Mouse (Mus musculus) left cerebral cortex, postnatal 10 days (tissue): ENCODE measurements at regions not wholly inside any gene's neighbourhood (a gene's known extent, or its start where the extent isn't known, plus 50 kb on each side); places are given as distances from the start of the nearest gene placed in this dataset. TPM values are rescaled to one million over a fixed set of nuclear protein-coding genes. Genes with fewer than 3 reads are reported as not detected.

Experiments
- DNase-seq, 2 experiments: peaks; one replicate each; pipeline ENCODE4 v3.0.0; 2021 to 2022; ENCODE audit warnings: low spot score in 2 of 2, mixed read lengths in 1 of 2; ENCODE audit errors: extremely low spot score in 1 of 2
- intact Hi-C: fragments of 180-260 bp; cut with DNase I; formaldehyde crosslinking; loops from one replicate; pipeline ENCODE4 v1.15.1; 2025
- microRNA-seq: library from miRNA; unstranded; fragments of <30 nt; microRNA quantifications from one replicate; pipeline ENCODE4 v1.2.0, GENCODE M21; 2022

DNA sequence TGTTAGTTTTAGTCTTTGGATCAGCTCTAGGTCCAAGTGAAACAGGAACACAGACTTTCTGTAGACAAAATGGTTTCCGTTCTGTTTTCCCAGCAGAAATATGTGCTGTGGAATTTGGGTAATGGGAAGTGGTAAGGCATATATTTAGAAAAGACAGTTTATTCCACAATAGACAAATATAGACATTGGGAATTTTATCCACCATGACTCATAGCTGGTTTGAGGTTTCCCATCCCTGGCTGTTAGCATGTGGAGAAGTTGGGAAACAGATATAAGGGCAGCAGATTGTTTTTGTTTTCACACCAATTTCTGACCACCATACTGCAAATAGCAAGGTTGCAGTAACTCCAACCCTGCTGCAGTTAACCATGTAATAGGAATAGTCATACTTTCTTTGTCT lies 385.0 kb upstream of the Adam34 start:
- intact Hi-C loops = no loop called here
- DNase-seq = no peak

DNA sequence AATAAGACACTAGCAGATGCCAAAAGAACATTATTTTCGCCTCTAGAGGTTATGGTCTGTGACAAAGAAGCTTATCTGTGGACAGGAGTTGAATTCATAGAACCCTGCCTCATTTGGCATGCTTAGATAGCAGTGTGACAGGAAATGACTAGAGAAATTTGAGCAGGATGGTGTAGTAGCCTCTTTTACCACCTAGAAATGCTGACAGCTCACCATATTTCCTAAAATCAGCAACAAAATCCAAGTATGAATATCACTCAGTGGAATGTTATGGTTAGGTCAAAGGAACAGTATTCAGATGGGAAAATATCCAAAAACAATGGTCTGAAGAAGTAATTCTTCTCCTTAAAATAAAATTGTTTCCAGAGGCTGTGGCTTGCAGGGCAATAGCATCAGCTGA lies 383.6 kb upstream of the Adam34 start:
- no peak for DNase-seq
- intact Hi-C loops = no loop called here

DNA sequence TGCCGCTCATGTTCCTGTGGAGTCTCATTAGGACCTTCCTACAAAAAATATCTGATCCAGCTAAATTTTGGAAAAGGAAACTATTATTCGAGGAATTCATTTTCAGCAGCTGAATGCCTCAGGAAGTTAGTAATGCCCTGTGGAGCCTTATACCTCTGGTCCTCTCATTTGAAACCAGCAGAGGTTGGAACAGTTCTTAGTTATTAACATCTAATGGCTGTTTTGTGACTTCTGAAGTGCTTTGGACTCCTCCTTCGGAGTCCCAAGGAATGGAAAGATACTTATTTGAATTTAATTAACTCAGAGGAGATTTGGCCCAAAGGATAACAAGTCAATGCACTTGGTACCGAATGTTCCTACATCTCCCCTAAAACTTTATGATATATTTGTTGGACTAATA lies 372.2 kb upstream of the Adam34 start:
- DNase-seq = no peak
- intact Hi-C loops = no loop called here

DNA sequence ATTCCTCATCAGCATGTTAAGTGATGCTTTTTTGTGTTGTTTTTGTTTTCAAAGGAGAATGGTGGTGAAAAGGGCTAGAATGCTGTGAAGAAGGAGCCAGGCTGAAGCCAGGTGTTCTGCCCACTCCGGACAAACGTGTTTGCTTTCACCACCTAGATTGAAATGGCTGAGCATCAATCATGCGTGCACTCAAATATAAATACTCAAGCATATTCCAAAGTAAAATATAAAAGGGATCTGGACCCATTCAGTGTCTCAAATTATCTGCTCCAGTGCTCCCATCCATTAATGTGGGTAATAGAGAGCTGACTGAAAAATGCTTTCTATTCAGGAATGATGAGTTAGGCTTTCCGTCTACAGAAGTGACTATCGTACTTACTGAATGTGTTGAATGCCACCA lies 349.0 kb upstream of the Adam34 start:
- intact Hi-C loops = no loop called here
- no peak for DNase-seq

DNA sequence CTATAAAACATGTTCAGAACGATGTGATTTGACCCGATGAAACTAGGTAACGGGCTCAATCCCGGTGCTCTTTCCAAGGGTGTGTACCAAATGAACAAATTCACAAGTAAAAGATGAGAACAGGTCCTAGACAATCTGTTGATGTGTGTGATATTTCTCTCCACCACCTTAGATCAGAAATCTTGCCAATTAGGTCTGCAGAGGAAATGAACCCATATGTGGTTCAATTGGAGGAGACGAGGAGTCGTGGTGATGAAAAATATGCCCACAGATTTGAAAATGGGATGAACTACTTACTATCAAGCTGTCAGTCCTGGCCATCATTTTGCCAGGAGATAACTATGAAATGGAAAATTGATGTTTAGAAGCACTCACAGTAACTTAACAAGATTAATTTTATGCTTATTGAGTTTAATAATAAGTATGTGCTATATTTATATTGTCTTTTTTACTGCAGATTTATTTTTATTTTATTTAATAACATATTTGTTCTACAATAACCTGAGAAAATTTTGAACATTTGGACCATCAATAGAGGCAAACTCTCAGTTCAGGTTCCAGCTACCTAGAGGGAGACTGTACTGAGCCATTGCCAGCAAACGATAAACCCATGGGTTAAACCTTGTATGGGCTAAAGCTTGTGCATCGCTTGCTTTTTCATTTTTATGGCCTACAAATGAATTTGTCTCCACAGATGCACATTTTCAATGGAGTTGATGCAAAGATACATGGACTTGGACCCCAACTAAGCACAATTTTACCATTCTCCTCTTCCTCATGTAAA lies 332.9 kb upstream of the Adam34 start:
- DNase-seq = no peak
- intact Hi-C loops = no loop called here

DNA sequence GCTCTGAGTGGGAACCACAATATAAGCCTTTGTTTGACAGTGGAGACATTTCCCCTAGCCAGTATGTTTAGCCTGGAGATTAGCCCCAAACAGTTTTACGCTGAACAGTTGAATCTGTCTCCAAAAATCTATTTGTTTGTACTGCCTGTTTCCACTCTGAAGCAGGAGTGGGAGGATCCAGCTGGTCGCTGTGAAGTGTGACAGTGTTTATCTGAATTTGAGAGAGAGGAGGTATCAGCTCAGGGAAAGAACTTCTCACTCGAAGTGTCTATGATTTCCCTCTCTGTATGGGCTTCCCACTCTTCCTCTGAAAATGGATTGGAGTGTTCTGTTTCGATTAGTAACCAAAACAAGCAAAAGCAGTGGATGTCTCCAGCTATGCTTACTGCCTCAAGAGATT lies 324.4 kb upstream of the Adam34 start:
- intact Hi-C loops = no loop called here
- DNase-seq = no peak

DNA sequence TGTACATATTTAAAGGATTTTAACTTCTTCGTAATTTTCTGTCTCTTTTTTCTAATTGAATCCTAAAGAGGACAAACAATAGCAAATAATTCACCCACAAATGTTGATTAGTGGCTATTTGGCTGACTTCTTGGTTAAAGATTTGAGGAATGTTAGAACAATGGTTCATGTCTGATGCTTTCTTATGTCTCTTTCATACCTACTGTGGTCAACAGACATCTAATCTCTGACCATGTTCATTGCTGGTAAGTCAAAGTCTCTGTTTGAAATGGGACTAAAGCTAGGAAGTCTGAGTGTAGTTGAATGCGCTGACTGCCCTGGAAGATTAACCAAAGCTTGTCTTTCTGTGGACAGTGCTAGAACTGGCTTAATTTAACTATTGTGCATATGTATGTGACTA lies 321.5 kb upstream of the Adam34 start:
- no peak for DNase-seq
- intact Hi-C loops = no loop called here

DNA sequence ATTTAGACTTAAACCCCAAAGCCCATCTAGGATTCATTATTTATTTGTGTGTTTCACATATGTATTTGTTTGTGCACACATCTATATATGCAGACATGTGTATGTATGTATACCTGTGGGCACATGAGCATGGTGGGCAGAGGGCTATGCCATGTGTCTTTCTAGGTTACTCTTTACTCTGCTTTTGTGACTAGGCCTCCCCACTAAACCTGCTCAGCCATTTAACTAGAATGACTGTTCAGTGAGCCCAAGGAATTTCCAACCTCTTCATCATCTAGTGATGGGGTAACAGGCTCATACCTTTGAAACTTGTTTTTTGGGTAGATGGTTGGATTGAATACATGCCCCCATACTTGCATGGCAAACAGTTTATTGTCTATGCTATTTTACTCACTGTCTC lies 321.1 kb upstream of the Adam34 start:
- no peak for DNase-seq
- intact Hi-C loops = no loop called here

DNA sequence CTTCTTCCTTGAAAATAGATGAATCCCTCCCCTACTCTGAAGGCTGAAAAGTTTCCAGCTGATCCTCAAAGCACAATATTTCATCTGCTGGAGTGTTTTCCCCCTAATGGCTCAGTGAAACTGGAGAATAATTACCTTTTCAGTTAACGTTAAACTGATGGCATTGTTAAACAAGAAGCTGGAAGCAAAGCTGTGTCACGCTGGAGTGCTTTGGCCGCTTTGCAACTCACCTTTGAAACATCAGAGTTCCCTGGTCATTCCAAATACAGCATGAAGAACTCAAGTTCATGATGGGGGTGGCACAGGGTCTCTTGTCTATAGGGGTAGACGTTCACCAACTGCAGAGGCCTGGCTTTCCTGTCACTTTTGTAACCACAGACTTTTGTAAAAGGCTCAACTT lies 317.9 kb upstream of the Adam34 start:
- intact Hi-C loops = no loop called here
- no peak for DNase-seq

DNA sequence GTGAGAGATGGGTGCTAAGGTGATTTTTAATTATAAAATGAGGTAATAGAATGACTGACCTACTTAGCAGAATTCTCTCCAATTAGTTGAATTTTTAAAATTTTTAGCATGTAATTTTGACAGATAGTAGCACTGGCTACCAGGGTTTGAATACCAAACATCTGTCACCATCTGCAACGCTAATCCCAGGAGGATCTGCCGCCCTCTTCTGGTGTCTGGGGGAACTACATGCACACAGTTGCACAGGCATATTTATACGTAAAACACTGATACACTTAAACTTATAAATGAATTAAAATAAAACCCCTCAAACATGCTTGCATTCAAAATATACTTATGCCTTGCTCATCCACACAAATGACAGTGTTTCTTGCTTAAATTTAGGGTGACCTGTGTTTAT lies 316.1 kb upstream of the Adam34 start:
- DNase-seq = peak in 1 of 2 experiments; percentile 51
- intact Hi-C loops = no loop called here

DNA sequence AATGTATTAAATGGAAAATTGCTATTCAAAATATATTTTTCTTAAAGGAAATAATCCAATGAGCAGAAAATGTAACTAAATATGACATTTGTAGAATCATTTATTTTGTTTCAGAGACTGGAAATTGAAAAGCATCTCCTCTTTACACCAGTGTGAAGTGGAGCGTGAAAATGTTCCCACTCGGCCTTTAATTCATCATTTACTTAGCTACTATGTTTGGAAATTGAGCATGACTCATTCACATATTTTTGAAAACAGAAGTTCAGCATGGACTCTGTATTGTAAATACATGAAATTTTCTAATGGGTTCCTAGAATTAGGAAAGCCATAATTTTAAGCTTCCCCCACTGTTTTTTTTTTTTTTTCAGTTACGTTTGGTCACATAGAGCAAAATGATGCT lies 314.2 kb upstream of the Adam34 start:
- DNase-seq = no peak
- intact Hi-C loops = no loop called here

Small RNAs in the stretch of these regions (microRNA-seq; reads per million reads assigned to microRNA genes)
- gene Gm24591 = not detected
